Mouse (Mus musculus) bone marrow, adult 2 months (tissue): ENCODE results near the gene 9130213A22Rik.

ENCODE experiments used
- CTCF ChIP-seq: fragments of 200-500 bp; IDR thresholded peaks from 2 replicates; pipeline ENCODE4 v1.5.1; 2011; ENCODE audit warnings: low read length, control low read depth; ENCODE audit not compliant: control insufficient read depth, insufficient read depth
- POLR2A ChIP-seq: fragments of 200-500 bp; IDR thresholded peaks from 2 replicates; pipeline ENCODE4 v1.6.1; 2011; ENCODE audit warnings: low read depth, mild to moderate bottlenecking, control low read depth, low read length, borderline replicate concordance; ENCODE audit not compliant: control insufficient read depth

- TF ChIP-seq CTCF = no peak
- no peak for TF ChIP-seq POLR2A
Observed at GRCm38 (mm10) chr11:69148451-69148960, 26.1 kb upstream of the 9130213A22Rik start.
